Mouse (Mus musculus): ENCODE data around the gene Jag2. TPM values are rescaled to one million over a fixed set of nuclear protein-coding genes. Genes with fewer than 3 reads are reported as not detected.

The Jag2 gene
- total RNA-seq, 2 experiments from 2014 or later, result 4.7 to 9.0 TPM

DNA sequence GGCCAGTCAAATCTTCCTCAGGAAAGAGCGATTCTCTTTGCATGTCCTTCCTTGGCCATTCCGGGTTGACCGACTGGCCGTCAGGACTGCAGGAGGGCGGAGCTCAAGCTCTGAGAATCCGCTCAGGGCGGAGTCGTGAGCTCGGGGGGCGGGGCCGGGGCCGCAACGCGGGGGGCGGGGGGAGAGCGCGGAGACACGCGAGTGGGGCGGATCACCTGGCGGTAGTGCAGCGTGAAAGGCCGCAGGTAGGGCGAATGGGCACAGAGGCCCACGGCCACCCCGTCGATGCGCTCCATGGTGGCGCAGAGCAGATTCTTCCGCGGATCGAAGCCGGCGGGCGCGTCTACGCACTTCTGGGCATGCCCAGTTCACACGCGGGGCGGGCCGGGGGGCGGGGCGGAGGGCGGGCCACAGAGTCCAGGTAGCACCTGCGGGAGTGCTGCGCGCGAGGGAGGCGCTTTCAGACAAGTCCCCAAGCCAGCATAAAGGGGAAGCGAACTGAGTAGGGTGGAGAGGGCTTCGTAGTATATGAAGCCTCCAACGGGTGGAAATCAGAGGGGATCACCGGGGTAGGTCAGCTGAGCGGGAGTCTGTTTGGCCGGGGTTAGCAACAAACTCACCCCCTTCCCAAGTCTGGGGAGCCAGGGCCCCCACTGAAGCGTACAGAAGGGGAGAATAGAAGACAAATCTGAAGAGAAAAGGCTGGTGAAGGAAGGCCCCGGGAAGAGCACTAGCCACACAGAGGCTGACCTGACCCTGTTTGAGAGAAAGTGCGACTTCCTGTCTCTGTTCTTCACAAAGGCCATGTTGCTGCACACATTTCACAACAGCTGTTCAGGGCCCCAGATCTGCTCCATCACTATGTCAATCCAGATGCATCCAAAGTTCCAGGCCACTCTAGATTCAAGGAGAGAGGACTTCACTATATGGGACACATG, 12.5 kb upstream of the Jag2 start, which contains the start of gene Nudt14:
Gene Nudt14, minus strand, starts transcription at position 349 of the 938 bp plus-strand sequence.
- DNase-seq (ENCODE audit: low spot score in 2 of 2), result peak; percentile 73 to 75

GRCm38 (mm10) chr12:112941156-112941775, 11.7 kb upstream of the Jag2 start:
- DNase-seq (ENCODE audit: low spot score in 2 of 2), result no peak

DNA sequence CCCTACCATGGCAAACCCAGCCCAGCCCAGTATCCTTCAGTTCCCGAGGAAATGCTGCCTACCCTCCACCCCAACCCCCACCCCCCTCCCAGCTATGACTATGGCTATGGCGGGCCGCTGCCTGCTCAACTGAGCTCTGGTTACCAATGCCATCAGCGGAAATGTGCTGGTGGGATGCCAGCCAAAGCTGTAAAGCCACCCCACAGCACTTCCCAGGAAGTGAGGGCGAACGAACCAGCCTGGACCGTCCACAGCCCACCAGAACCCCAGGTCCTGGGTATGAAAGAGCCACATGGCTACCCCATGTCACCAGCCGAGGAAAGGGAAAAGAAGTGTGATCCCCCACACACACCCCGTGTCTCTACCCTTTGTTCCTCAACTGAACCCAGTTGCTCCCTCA, 11.1 kb upstream of the Jag2 start:
- no peak for DNase-seq (ENCODE audit: low spot score in 2 of 2)

DNA sequence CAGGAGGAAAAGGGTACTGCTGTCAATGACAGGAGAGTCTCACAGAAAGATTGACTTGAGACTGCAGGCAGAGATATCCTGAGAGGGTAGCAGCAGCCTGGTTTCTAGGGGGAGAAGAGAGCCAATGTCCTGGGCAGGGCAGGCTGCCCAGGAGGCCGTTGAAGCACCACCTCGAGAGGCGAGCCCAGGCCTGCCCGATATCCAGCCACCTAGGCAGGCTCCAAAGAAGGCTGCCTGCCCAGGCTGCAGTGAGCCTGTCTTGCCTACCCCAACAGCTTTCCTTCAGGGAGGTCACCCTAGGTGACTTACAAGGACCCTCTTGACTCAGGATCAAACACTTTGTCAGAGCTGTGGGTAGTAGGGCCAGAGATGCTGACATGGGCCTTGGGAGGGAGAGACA, 10.7 kb upstream of the Jag2 start:
- no peak for DNase-seq (ENCODE audit: low spot score in 2 of 2)

DNA sequence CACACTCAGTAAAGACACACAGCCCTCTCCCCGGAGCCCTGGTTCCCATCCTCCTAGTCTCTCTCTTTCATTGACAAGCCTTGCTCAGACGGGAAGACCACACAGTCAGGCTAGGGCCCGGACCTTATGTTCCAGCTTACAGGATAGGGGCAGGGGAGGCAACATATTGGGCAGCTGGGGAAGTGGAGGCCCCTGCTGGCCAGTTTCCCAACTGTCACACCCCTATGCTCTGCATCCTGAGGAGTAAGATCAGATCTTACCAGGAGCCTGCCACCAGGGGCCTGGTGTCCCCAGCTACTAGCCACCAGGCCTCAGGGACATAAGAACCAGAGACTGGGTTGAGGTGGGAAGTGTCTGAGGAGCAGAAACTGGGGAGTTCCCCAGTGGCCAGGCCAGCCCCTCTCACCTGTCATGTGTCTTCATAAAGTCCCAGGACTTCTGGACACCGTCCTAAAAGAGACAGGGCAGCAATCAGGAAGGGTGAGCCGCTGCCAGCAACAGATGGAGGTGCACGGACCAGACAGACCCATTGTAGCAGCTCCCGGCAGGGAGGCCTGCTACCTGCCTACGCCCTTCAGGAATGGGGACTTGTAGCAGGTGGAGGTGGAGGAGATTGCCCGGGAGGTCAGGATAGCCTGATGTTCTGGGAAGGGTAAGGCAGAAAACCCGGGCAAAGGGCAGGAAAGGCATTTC, 9.4 kb upstream of the Jag2 start:
- DNase-seq (ENCODE audit: low spot score in 2 of 2), result no peak

GRCm38 (mm10) chr12:112938366-112938765, 8.8 kb upstream of the Jag2 start:
- no peak for DNase-seq (ENCODE audit: low spot score in 2 of 2)

DNA sequence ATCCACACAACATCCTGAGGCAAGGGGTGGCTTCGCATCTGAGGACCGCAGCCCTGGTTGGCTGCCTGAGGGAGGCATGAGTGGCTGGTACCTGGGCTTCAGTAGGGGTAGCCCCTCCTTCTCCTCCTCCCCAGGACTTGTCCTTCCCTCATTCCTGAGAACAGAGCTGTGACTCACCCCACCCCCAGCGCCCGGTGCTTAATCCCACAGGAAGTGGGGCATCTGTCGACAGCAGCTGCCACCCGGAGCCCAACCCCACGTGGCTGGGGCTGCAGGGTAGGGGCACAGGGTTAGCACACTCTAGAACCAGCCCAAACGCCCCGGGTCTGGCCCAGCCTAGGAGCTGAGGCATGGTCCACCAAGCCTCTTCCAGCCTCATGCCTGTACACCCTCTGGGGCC, 8.3 kb upstream of the Jag2 start:
- DNase-seq (ENCODE audit: low spot score in 2 of 2), result no peak

DNA sequence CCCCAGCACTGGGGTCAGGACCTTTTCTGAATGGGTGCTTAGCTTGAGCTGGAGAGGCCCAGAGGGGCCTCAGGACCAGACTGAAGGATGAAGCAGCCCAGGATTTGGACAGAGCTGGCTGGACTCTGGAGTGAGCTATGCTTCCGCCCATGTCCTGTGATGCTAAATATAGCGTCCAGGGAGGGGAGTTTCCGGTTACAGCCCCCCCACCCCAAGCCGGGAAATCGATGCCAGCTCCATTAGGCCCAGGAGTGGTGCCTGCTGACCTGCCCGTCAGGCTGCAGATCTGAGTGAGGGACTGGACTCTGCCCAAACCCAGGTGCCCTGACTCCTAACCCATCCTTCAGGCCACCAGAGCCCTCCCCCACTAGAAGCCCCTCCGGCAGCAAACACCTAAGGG, 3.1 kb upstream of the Jag2 start:
- no peak for DNase-seq (ENCODE audit: low spot score in 2 of 2)

GRCm38 (mm10) chr12:112928401-112929241, 955 bp downstream of the Jag2 start:
- DNase-seq (ENCODE audit: low spot score in 2 of 2), result peak in 1 of 2 experiments; percentile 37

GRCm38 (mm10) chr12:112927265-112927664, 2.3 kb downstream of the Jag2 start:
- DNase-seq (ENCODE audit: low spot score in 2 of 2), result no peak

DNA sequence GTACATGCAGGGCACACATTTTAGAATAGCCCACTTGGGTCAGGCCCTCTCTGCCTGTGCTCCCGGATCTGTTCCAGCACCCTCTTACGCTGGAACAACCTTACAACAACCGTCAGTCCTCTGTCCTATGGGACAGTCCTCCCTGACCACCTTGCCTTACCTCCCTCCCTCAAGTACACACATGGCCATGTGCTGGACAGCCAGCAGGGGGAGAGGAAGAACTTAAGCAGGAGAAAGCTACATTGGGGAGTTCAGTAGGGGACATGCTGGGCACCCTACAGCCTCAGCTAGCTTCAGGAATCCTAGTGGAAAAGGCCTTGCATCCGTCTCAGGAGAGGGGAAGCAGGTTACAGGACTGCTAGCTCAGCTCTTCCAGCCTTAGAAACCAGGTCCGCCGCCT, 3.6 kb downstream of the Jag2 start:
- DNase-seq (ENCODE audit: low spot score in 2 of 2), result no peak

GRCm38 (mm10) chr12:112922541-112922940, 7.0 kb downstream of the Jag2 start:
- no peak for DNase-seq (ENCODE audit: low spot score in 2 of 2)

- DNase-seq (ENCODE audit: low spot score in 2 of 2), result no peak
Observed at GRCm38 (mm10) chr12:112921518-112921917, 8.1 kb downstream of the Jag2 start.

GRCm38 (mm10) chr12:112917906-112918305, 11.7 kb downstream of the Jag2 start:
- no peak for DNase-seq (ENCODE audit: low spot score in 2 of 2)

GRCm38 (mm10) chr12:112917486-112917885, 12.1 kb downstream of the Jag2 start:
- DNase-seq (ENCODE audit: low spot score in 2 of 2), result no peak

- no peak for DNase-seq (ENCODE audit: low spot score in 2 of 2)
Observed at GRCm38 (mm10) chr12:112916698-112917400, 12.7 kb downstream of the Jag2 start.

DNA sequence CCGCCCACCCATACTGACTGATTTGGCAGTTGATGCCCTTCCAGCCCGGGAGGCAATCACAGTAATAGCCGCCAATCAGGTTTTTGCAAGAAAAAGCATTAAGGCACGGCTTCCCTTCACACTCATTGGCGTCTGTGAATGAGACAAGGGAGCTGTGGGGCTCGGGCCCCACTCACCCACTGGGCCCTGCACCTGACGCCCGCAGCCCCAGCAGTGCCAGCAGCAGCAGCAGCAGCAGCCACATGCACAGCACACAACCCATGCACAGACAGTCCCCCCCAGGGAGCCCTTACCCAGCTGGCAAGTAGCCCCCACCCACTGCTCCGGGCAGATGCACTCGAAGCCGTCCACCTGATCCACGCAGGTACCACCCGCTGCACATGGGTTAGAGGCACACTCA, 14.0 kb downstream of the Jag2 start:
- DNase-seq (ENCODE audit: low spot score in 2 of 2), result no peak

- DNase-seq (ENCODE audit: low spot score in 2 of 2), result no peak
Observed at GRCm38 (mm10) chr12:112914527-112914926, 15.0 kb downstream of the Jag2 start.

- DNase-seq (ENCODE audit: low spot score in 2 of 2), result no peak
Observed at GRCm38 (mm10) chr12:112912951-112913745, 16.4 kb downstream of the Jag2 start.

Data from adrenal gland, adult 18-20 months (tissue).